Mouse (Mus musculus) urinary bladder, postnatal 10 days (tissue): ENCODE results near the gene Krtap19-1.

Experiments
- DNase-seq: peaks from one replicate; pipeline ENCODE4 v3.0.0; 2022; ENCODE audit warnings: low spot score

Krtap19-1 gene

GRCm38 (mm10) chr16:88869311-88869710 is at the start of gene Krtap19-1:
Krtap19-1 (minus strand) TSS chr16:88869411.
- DNase-seq, result no peak

GRCm38 (mm10) chr16:88896357-88896756 is 27.1 kb upstream of the Krtap19-1 start, which contains the start of gene Krtap19-5:
Krtap19-5 (minus strand) TSS chr16:88896457.
- DNase-seq, result no peak

- no peak for DNase-seq
Measured at GRCm38 (mm10) chr16:88886870-88887269, 17.7 kb upstream of the Krtap19-1 start.

- no peak for DNase-seq
Measured at GRCm38 (mm10) chr16:88884989-88885388, 15.8 kb upstream of the Krtap19-1 start, which contains the start of gene Krtap19-4. Krtap19-4 (minus strand) TSS chr16:88885089.

- no peak for DNase-seq
Measured at GRCm38 (mm10) chr16:88877938-88878337, 8.7 kb upstream of the Krtap19-1 start, which contains the start of gene Krtap19-3. Krtap19-3 (minus strand) TSS chr16:88878038.

GRCm38 (mm10) chr16:88874169-88874568 is 5.0 kb upstream of the Krtap19-1 start, which contains the start of gene Krtap19-2:
Krtap19-2 (minus strand) TSS chr16:88874269.
- DNase-seq, result no peak

GRCm38 (mm10) chr16:88864887-88865407 is 4.3 kb downstream of the Krtap19-1 start:
- DNase-seq, result no peak

GRCm38 (mm10) chr16:88851450-88851849 is 17.8 kb downstream of the Krtap19-1 start:
- no peak for DNase-seq

GRCm38 (mm10) chr16:88848558-88848957 is 20.7 kb downstream of the Krtap19-1 start:
- no peak for DNase-seq

GRCm38 (mm10) chr16:88847363-88847762 is 21.8 kb downstream of the Krtap19-1 start:
- no peak for DNase-seq

GRCm38 (mm10) chr16:88826978-88827377 is 42.2 kb downstream of the Krtap19-1 start:
- DNase-seq, result no peak

GRCm38 (mm10) chr16:88826095-88826652 is 43.0 kb downstream of the Krtap19-1 start, which contains the start of gene Krtap14:
Krtap14 (minus strand) TSS chr16:88826145.
- DNase-seq, result no peak

- DNase-seq, result no peak
Measured at GRCm38 (mm10) chr16:88823736-88824135, 45.5 kb downstream of the Krtap19-1 start.

GRCm38 (mm10) chr16:88820066-88820465 is 49.1 kb downstream of the Krtap19-1 start, which contains the start of gene Krtap15:
Krtap15 (plus strand) TSS chr16:88820215.
- no peak for DNase-seq
